In genomic region chr13:56209067-56209411, GRCm38 (mm10) we compare ENCODE assay signal across 12 mouse cellular contexts. TPM values are rescaled to one million over a fixed set of nuclear protein-coding genes. Genes with fewer than 3 reads are reported as not detected.
DNase-seq lines count a peak whose midpoint lies in the region; ATAC-seq and TF ChIP-seq lines count a peak whose summit lies in the region.
"Had no signal": no experiment of that assay in that cellular context is flagged by ENCODE, and none has a peak within 500 bp of the region (broad histone marks: within the 10 kb centered on the region; RNA-seq: fewer than 3 reads in every experiment).

No protein-coding gene starts in this region.

- no peak overlapping the region for H3K27ac ChIP-seq in kidney, embryonic 16.5 days (ENCODE audit: low read length)
- no peak overlapping the region for H3K27ac ChIP-seq in kidney, adult 2 months (ENCODE audit: insufficient read depth, low read depth, low read length)
- H3K27ac ChIP-seq in embryonic facial prominence, embryonic 15.5 days (replicated peaks) = no peak overlapping the region
- H3K27ac ChIP-seq in hindbrain, embryonic 16.5 days (ENCODE audit: low read depth, low read length) = no peak overlapping the region
- H3K27ac ChIP-seq in neural tube, embryonic 12.5 days = no peak overlapping the region
- H3K27ac ChIP-seq: macrophage had no signal

- peak overlapping the region; percentile 49; the same call in 1 of the 2 replicates for H3K9ac ChIP-seq in kidney, embryonic 16.5 days (replicated peaks; ENCODE audit: low read length)
- H3K9ac ChIP-seq in embryonic facial prominence, embryonic 15.5 days = no peak overlapping the region
- H3K9ac ChIP-seq in hindbrain, embryonic 16.5 days (ENCODE audit: low read depth, low read length) = 0 out of 2 replicates have a peak overlapping the region, but pooled peaks have one; percentile 50
- no peak overlapping the region for H3K9ac ChIP-seq in neural tube, embryonic 12.5 days

- TF ChIP-seq CTCF in kidney, adult 2 months (conservative IDR thresholded peaks at IDR 0.05; ENCODE audit: insufficient read depth, insufficient read length, low read depth, low read length) = no peak

- peaks cover 14% of the 10 kb centered on the region; the same call in 1 of the 2 replicates for H3K4me1 ChIP-seq in kidney, embryonic 16.5 days (ENCODE audit: insufficient read depth, low read length)
- no peaks in the 10 kb centered on the region for H3K4me1 ChIP-seq in kidney, adult 2 months (ENCODE audit: control insufficient read depth, insufficient read depth, low read length)
- peaks cover 17% of the 10 kb centered on the region for H3K4me1 ChIP-seq in embryonic facial prominence, embryonic 15.5 days
- peaks cover 8% of the 10 kb centered on the region for H3K4me1 ChIP-seq in hindbrain, embryonic 16.5 days (ENCODE audit: control insufficient read depth, insufficient read depth, low read depth, low read length)
- H3K4me1 ChIP-seq in neural tube, embryonic 12.5 days = peaks cover 18% of the 10 kb centered on the region

- H3K9me3 ChIP-seq in kidney, embryonic 16.5 days (ENCODE audit: low read length) = 0 out of 2 replicates have a peak, but pooled peaks cover 3% of the 10 kb centered on the region
- H3K9me3 ChIP-seq in embryonic facial prominence, embryonic 15.5 days (replicated peaks) = no peaks in the 10 kb centered on the region
- peaks cover 5% of the 10 kb centered on the region for H3K9me3 ChIP-seq in hindbrain, embryonic 16.5 days (ENCODE audit: control insufficient read depth, low read length)
- peaks cover 10% of the 10 kb centered on the region; the same call in 1 of the 2 replicates for H3K9me3 ChIP-seq in neural tube, embryonic 12.5 days

- H3K27me3 ChIP-seq in kidney, embryonic 16.5 days (ENCODE audit: insufficient read depth, low read length) = peaks cover 8% of the 10 kb centered on the region; the same call in 1 of the 2 replicates
- H3K27me3 ChIP-seq in kidney, adult 2 months (replicated peaks; ENCODE audit: control insufficient read depth, insufficient read depth, low read length) = peaks cover 3% of the 10 kb centered on the region; the same call in 1 of the 2 replicates
- H3K27me3 ChIP-seq in embryonic facial prominence, embryonic 15.5 days = peaks cover 14% of the 10 kb centered on the region; the same call in 1 of the 2 replicates
- H3K27me3 ChIP-seq in hindbrain, embryonic 16.5 days (replicated peaks; ENCODE audit: control insufficient read depth, insufficient read depth, low read length) = peaks cover 13% of the 10 kb centered on the region
- H3K27me3 ChIP-seq in neural tube, embryonic 12.5 days (replicated peaks) = peaks cover 60% of the 10 kb centered on the region

- peak overlapping the region; percentile 53 for H3K4me2 ChIP-seq in kidney, embryonic 16.5 days (replicated peaks; ENCODE audit: low read depth, low read length)
- peak overlapping the region; percentile 54 for H3K4me2 ChIP-seq in embryonic facial prominence, embryonic 15.5 days (replicated peaks)
- H3K4me2 ChIP-seq in hindbrain, embryonic 16.5 days (ENCODE audit: low read length) = peak overlapping the region; percentile 47
- peak overlapping the region; percentile 52 for H3K4me2 ChIP-seq in neural tube, embryonic 12.5 days (replicated peaks)

- TF ChIP-seq POLR2A in kidney, adult 2 months (IDR thresholded peaks at IDR 0.05; ENCODE audit: low read depth, low read length) = no peak

- ATAC-seq in kidney, embryonic 16.5 days (ENCODE audit: low FRiP score, low TSS enrichment) = no peak; the same call in 1 of the 2 replicates
- ATAC-seq in embryonic facial prominence, embryonic 15.5 days (ENCODE audit: insufficient number of reproducible peaks, low FRiP score, low TSS enrichment, low read depth) = 0 out of 2 replicates have a peak, but pooled peaks have one; percentile 13
- ATAC-seq in hindbrain, embryonic 16.5 days = 0 out of 2 replicates have a peak, but pooled peaks have one; percentile 20
- peak; percentile 33; the same call in 1 of the 2 replicates for ATAC-seq in neural tube, embryonic 12.5 days (ENCODE audit: low FRiP score, low read depth)

- peak overlapping the region; percentile 31 for H3K4me3 ChIP-seq in kidney, embryonic 16.5 days (ENCODE audit: low read length)
- H3K4me3 ChIP-seq in kidney, adult 2 months (ENCODE audit: insufficient read depth, low read depth, low read length) = no peak overlapping the region
- H3K4me3 ChIP-seq in embryonic facial prominence, embryonic 15.5 days (replicated peaks) = peak overlapping the region; percentile 31
- H3K4me3 ChIP-seq in hindbrain, embryonic 16.5 days (ENCODE audit: low read length) = no peak overlapping the region
- H3K4me3 ChIP-seq in neural tube, embryonic 12.5 days = peak overlapping the region; percentile 16; the same call in 1 of the 2 replicates

- WGBS in kidney, embryonic 16.5 days = 21% methylated on average over 8 of the region's 8 CpGs
- WGBS in kidney, adult 2 months = 33% methylated on average over 8 of the region's 8 CpGs
- 15% methylated on average over 8 of the region's 8 CpGs for WGBS in embryonic facial prominence, embryonic 15.5 days
- 7% methylated on average over 8 of the region's 8 CpGs for WGBS in hindbrain, embryonic 16.5 days
- 5% methylated on average over 8 of the region's 8 CpGs for WGBS in neural tube, embryonic 12.5 days

- H3K36me3 ChIP-seq in kidney, embryonic 16.5 days (ENCODE audit: insufficient read depth, low read length) = no peaks in the 10 kb centered on the region
- no peaks in the 10 kb centered on the region for H3K36me3 ChIP-seq in kidney, adult 2 months (ENCODE audit: control insufficient read depth, insufficient read depth, low read length)
- no peaks in the 10 kb centered on the region for H3K36me3 ChIP-seq in embryonic facial prominence, embryonic 15.5 days
- no peaks in the 10 kb centered on the region for H3K36me3 ChIP-seq in hindbrain, embryonic 16.5 days (ENCODE audit: control insufficient read depth, insufficient read depth, low read length)
- no peaks in the 10 kb centered on the region for H3K36me3 ChIP-seq in neural tube, embryonic 12.5 days

- DNase-seq in kidney, adult 2 months = no peak
- no peak for DNase-seq in cerebellum, adult 11 months
- no peak for DNase-seq in left cerebral cortex, adult 18-20 months (ENCODE audit: low spot score in 2 of 2)
- DNase-seq in gastrocnemius, adult 18-20 months (ENCODE audit: low spot score) = no peak
- DNase-seq: adrenal gland, postnatal 36 days; gastrocnemius, postnatal 10 days; thymus, adult 2 months had no signal

RNA-seq across cellular contexts. Expression of gene Tifab, which starts 30.4 kb away (rescaled TPM):
- polyA plus RNA-seq in kidney, embryonic 16.5 days (2015; fragmentation: Nextera tagmentation; extraction: Ambion mirVana) = 1.5 and 2.4 TPM in 2 replicates
- 2.4 and 2.8 TPM in 2 replicates for polyA plus RNA-seq in kidney, adult 2 months (2012; rRNA removed)
- polyA plus RNA-seq in embryonic facial prominence, embryonic 15.5 days (2015; fragmentation: Nextera tagmentation; extraction: Ambion mirVana) = 3.4 and 3.7 TPM in 2 replicates
- polyA plus RNA-seq in hindbrain, embryonic 16.5 days (2015; fragmentation: Nextera tagmentation; extraction: Ambion mirVana) = 1.0 and 1.3 TPM in 2 replicates
- polyA plus RNA-seq in neural tube, embryonic 12.5 days (2016; fragmentation: Nextera tagmentation; extraction: Ambion mirVana) = 1.4 TPM in 2 replicates
- total RNA-seq in left cerebral cortex, adult 18-20 months (2021) = 1 to 10 TPM; 1.7 to 1.9 TPM
- under 1 TPM; 0.16 to 0.47 TPM for total RNA-seq in gastrocnemius, adult 18-20 months (2021)

RNA-seq across cellular contexts. Expression of gene Neurog1, which starts 42.9 kb away (rescaled TPM):
- not detected in 2 replicates for polyA plus RNA-seq in kidney, embryonic 16.5 days (2015; fragmentation: Nextera tagmentation; extraction: Ambion mirVana)
- polyA plus RNA-seq in kidney, adult 2 months (2012; rRNA removed) = not detected in 2 replicates
- polyA plus RNA-seq in embryonic facial prominence, embryonic 15.5 days (2015; fragmentation: Nextera tagmentation; extraction: Ambion mirVana) = 1.8 and 3.1 TPM in 2 replicates
- 0.11 and 1.0 TPM in 2 replicates for polyA plus RNA-seq in hindbrain, embryonic 16.5 days (2015; fragmentation: Nextera tagmentation; extraction: Ambion mirVana)
- 36.5 and 39.9 TPM in 2 replicates for polyA plus RNA-seq in neural tube, embryonic 12.5 days (2016; fragmentation: Nextera tagmentation; extraction: Ambion mirVana)
- under 1 TPM in 1 of 2 experiments, not detected in 1; 0.35 TPM for total RNA-seq in left cerebral cortex, adult 18-20 months (2021)
- total RNA-seq in gastrocnemius, adult 18-20 months (2021) = not detected
- total RNA-seq: adrenal gland, postnatal 36 days; gastrocnemius, postnatal 10 days had no signal
- polyA plus RNA-seq: macrophage had no signal

Comparison
In these comparisons a context has a peak if more than half of its experiments do, and no peak if none do; other contexts are left out.
1. H3K4me3 ChIP-seq: peak in kidney, embryonic 16.5 days (single experiment), embryonic facial prominence, embryonic 15.5 days (single experiment) and neural tube, embryonic 12.5 days (single experiment); none in kidney, adult 2 months (single experiment) and hindbrain, embryonic 16.5 days (single experiment).
2. H3K9ac ChIP-seq: peak in kidney, embryonic 16.5 days (single experiment) and hindbrain, embryonic 16.5 days (single experiment); none in embryonic facial prominence, embryonic 15.5 days (single experiment) and neural tube, embryonic 12.5 days (single experiment).
3. Peak in every context shown above with its lines, with median percentiles within 50 percentile points of each other: H3K4me2 ChIP-seq.